Mouse (Mus musculus) monocyte, adult 5-6 weeks (primary cell): ENCODE results near the gene Dtx4. TPM values are rescaled to one million over a fixed set of nuclear protein-coding genes. Genes with fewer than 3 reads are reported as not detected.

Experiments
- ATAC-seq: fragments of 153-309, 156-312 bp; replicated peaks from 2 replicates; pipeline ENCODE4 v1.8.0; 2017; ENCODE audit warnings: mild to moderate bottlenecking; ENCODE audit not compliant: low TSS enrichment, insufficient number of reproducible peaks, severe bottlenecking, poor library complexity, low FRiP score
- total RNA-seq: library from RNA; stranded (forward); fragments of 200-1000, 200-491, 200-594 nt; gene quantifications from 3 replicates; pipeline ENCODE4 v1.2.3, GENCODE M21; 2017

Dtx4 gene
- total RNA-seq, 1 experiment from 2014 or later, result 2.6 TPM

- no peak for ATAC-seq
Measured at GRCm38 (mm10) chr19:12497909-12498308, 3.3 kb downstream of the Dtx4 start.

- ATAC-seq, result no peak
Measured at GRCm38 (mm10) chr19:12496241-12496640, 5.0 kb downstream of the Dtx4 start.

- no peak for ATAC-seq
Measured at GRCm38 (mm10) chr19:12494972-12495535, 6.2 kb downstream of the Dtx4 start.

GRCm38 (mm10) chr19:12494187-12494458 lies 7.1 kb downstream of the Dtx4 start:
- no peak for ATAC-seq

- ATAC-seq, result no peak
Measured at GRCm38 (mm10) chr19:12493453-12494186, 7.6 kb downstream of the Dtx4 start.

GRCm38 (mm10) chr19:12491636-12492035 lies 9.6 kb downstream of the Dtx4 start:
- ATAC-seq, result no peak

- ATAC-seq, result no peak
Measured at GRCm38 (mm10) chr19:12489675-12490570, 11.3 kb downstream of the Dtx4 start.

GRCm38 (mm10) chr19:12488969-12489674 lies 12.1 kb downstream of the Dtx4 start:
- ATAC-seq, result no peak

- ATAC-seq, result 0 out of 2 replicates have a peak, but pooled peaks have one; percentile 50
Measured at GRCm38 (mm10) chr19:12488205-12488966, 12.9 kb downstream of the Dtx4 start.

GRCm38 (mm10) chr19:12487511-12488204 lies 13.6 kb downstream of the Dtx4 start:
- no peak for ATAC-seq

- ATAC-seq, result no peak
Measured at GRCm38 (mm10) chr19:12486875-12487274, 14.4 kb downstream of the Dtx4 start.

- ATAC-seq, result no peak
Measured at GRCm38 (mm10) chr19:12485631-12486030, 15.6 kb downstream of the Dtx4 start.

GRCm38 (mm10) chr19:12485223-12485622 lies 16.0 kb downstream of the Dtx4 start:
- ATAC-seq, result no peak

- ATAC-seq, result no peak
Measured at GRCm38 (mm10) chr19:12484210-12484609, 17.0 kb downstream of the Dtx4 start.

GRCm38 (mm10) chr19:12483782-12484181 lies 17.5 kb downstream of the Dtx4 start:
- no peak for ATAC-seq

- ATAC-seq, result no peak
Measured at GRCm38 (mm10) chr19:12478369-12478768, 22.9 kb downstream of the Dtx4 start.

- ATAC-seq, result no peak
Measured at GRCm38 (mm10) chr19:12476721-12477270, 24.5 kb downstream of the Dtx4 start.
